Mouse (Mus musculus) intestine, embryonic 15.5 days (tissue): ENCODE data around the gene Ndrg3. TPM values are rescaled to one million over a fixed set of nuclear protein-coding genes. Genes with fewer than 3 reads are reported as not detected.
A peak's percentile ranks its signal among the peaks of the same experiment; 100 is the strongest.

Source experiments
- ATAC-seq: fragments of 200-750 bp; cut with Nextera tagmentation; 2 replicates; pipeline ENCODE4 v1.8.0; 2017; ENCODE audit warnings: moderate TSS enrichment, moderate library complexity
- H3K27ac ChIP-seq: fragments of 300-500 bp; sonication (generic); 2 replicates; pipeline ENCODE4 v1.5.1; 2015; ENCODE audit warnings: mild to moderate bottlenecking, inconsistent platforms
- H3K27me3 ChIP-seq: fragments of 300-500 bp; sonication (generic); replicated peaks from 2 replicates; pipeline ENCODE4 v1.6.1; 2015; ENCODE audit warnings: inconsistent platforms
- H3K36me3 ChIP-seq: fragments of 300-500 bp; sonication (generic); 2 replicates; pipeline ENCODE4 v1.6.1; 2015; ENCODE audit warnings: inconsistent platforms
- H3K4me1 ChIP-seq: fragments of 300-500 bp; sonication (generic); replicated peaks from 2 replicates; pipeline ENCODE4 v1.6.1; 2015; ENCODE audit warnings: inconsistent platforms
- H3K4me2 ChIP-seq: fragments of 300-500 bp; sonication (generic); replicated peaks from 2 replicates; pipeline ENCODE4 v1.6.1; 2015; ENCODE audit warnings: mild to moderate bottlenecking, inconsistent platforms
- H3K4me3 ChIP-seq: fragments of 300-500 bp; sonication (generic); replicated peaks from 2 replicates; pipeline ENCODE4 v1.5.1; 2015; ENCODE audit warnings: inconsistent platforms
- H3K9ac ChIP-seq: fragments of 300-500 bp; sonication (generic); 2 replicates; pipeline ENCODE4 v1.6.1; 2015; ENCODE audit warnings: inconsistent platforms
- H3K9me3 ChIP-seq: fragments of 300-500 bp; sonication (generic); 2 replicates; pipeline ENCODE4 v1.6.1; 2016; ENCODE audit warnings: inconsistent platforms
- WGBS: fragments of 180-500 bp; shearing (Covaris S2); methylation state at CpG from one replicate; pipeline ENCODE4 v1.1.7; 2015; 5-methylcytosine and 5-hydroxymethylcytosine counted together
- polyA plus RNA-seq: library from polyadenylated mRNA; unstranded; fragments of >200 nt; fragmentation: Nextera tagmentation; extraction: Ambion mirVana; gene quantifications from 2 replicates; pipeline ENCODE4 v1.2.1, GENCODE M21; 2015

The Ndrg3 gene
- polyA plus RNA-seq, 1 experiment from 2014 or later: 41.7 TPM

- H3K4me1 ChIP-seq: peaks cover 7% of the 10 kb centered on the region
- H3K36me3 ChIP-seq: no peaks in the 10 kb centered on the region
- peak; percentile 77 for ATAC-seq
- WGBS: 70% methylated on average over 2 of the region's 2 CpGs
- no peaks in the 10 kb centered on the region for H3K27me3 ChIP-seq
- H3K27ac ChIP-seq: peak overlapping the region; percentile 40; the same call in 1 of the 2 replicates
- no peaks in the 10 kb centered on the region for H3K9me3 ChIP-seq
- no peak overlapping the region for H3K4me2 ChIP-seq
- H3K4me3 ChIP-seq: no peak overlapping the region
- no peak overlapping the region for H3K9ac ChIP-seq
Observed at GRCm38 (mm10) chr2:156982864-156983263, 9.0 kb downstream of the Ndrg3 start.

DNA sequence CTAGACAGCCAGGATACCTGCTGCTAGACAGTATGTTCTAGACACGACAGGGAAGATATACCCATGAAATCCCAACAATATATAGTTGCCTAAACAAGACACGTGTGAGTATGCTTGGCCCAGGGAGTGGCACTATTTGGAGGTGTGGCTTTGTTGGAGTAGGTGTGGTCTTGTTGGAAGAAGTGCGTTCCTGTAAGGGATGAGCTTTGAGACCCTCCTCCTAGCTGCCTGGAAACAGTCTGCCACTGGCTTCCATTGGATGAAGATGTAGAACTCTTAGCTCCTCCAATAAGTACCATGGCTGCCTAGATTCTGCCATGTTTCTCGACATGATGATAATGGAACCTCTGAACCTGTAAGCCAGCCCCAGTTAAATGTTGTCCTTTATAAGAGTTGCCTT, 10.6 kb downstream of the Ndrg3 start:
- no peak overlapping the region for H3K4me3 ChIP-seq
- peaks cover 7% of the 10 kb centered on the region for H3K4me1 ChIP-seq
- H3K27ac ChIP-seq: no peak overlapping the region
- 79% methylated on average over 4 of the region's 4 CpGs for WGBS
- H3K4me2 ChIP-seq: no peak overlapping the region
- H3K27me3 ChIP-seq: no peaks in the 10 kb centered on the region
- H3K9ac ChIP-seq: no peak overlapping the region
- ATAC-seq: no peak
- no peaks in the 10 kb centered on the region for H3K36me3 ChIP-seq
- no peaks in the 10 kb centered on the region for H3K9me3 ChIP-seq

DNA sequence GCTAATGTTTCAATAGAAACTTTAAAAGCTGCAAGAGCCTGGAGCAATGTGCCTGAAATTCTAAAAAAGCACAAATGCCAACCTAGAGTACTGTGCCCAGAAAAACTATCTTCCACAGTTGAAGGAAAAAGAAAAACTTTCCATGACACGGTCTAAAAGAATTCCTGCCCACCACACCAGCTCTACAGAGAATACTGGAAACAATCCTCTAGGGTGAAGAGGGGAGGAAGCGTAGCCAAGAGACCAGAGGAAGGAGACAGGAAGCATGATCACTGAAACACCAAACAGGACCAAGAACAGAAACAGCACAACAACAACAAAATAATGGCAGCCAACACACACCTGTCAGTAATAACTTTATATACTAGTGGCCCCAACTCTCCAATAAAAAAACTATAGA, 11.8 kb downstream of the Ndrg3 start:
- no peaks in the 10 kb centered on the region for H3K36me3 ChIP-seq
- no peaks in the 10 kb centered on the region for H3K9me3 ChIP-seq
- 71% methylated on average over 2 of the region's 2 CpGs for WGBS

GRCm38 (mm10) chr2:156976711-156977110, 15.1 kb downstream of the Ndrg3 start:
- no peak overlapping the region for H3K9ac ChIP-seq
- no peaks in the 10 kb centered on the region for H3K9me3 ChIP-seq
- no peaks in the 10 kb centered on the region for H3K36me3 ChIP-seq
- H3K4me1 ChIP-seq: no peaks in the 10 kb centered on the region
- no peak overlapping the region for H3K4me3 ChIP-seq
- no peaks in the 10 kb centered on the region for H3K27me3 ChIP-seq
- no peak for ATAC-seq
- H3K27ac ChIP-seq: no peak overlapping the region
- H3K4me2 ChIP-seq: no peak overlapping the region

More for the DNA sequence above, 11.8 kb downstream of the Ndrg3 start:
- Histone ChIP-seq H3K27me3 (no peaks in the 10 kb centered on the region), H3K4me3 (no peak overlapping the region), H3K4me1 (peaks cover 7% of the 10 kb centered on the region), H3K4me2 (no peak overlapping the region), H3K27ac (no peak overlapping the region), H3K9ac (no peak overlapping the region)
- no peak for ATAC-seq

DNA sequence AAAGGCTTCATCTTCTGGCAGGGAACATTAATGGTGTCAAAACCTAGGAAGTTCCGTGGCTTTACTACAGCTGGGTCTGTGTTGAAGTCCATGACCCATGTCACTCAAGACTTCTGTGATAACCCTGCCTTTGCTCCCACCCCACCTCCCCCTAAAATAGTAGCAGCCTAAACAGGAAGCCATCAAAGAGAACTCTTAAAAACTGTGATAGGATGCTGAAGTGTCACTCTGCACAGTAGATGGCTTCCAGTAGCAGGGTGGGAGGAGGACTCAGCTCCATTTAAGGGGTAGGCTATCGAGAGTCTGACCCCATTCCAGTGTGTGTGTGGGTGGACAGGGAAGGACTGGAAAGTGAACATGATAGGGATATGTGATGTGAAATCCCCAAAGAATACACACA, 16.9 kb downstream of the Ndrg3 start:
- Histone ChIP-seq H3K27ac (no peak overlapping the region), H3K27me3 (no peaks in the 10 kb centered on the region), H3K4me3 (no peak overlapping the region), H3K4me1 (0 out of 2 replicates have a peak, but pooled peaks cover 3% of the 10 kb centered on the region), H3K36me3 (no peaks in the 10 kb centered on the region), H3K9me3 (no peaks in the 10 kb centered on the region), H3K9ac (no peak overlapping the region), H3K4me2 (no peak overlapping the region)
- no peak for ATAC-seq
- 46% methylated on average over 2 of the region's 2 CpGs for WGBS

GRCm38 (mm10) chr2:156973316-156974100, 18.3 kb downstream of the Ndrg3 start:
- H3K4me2 ChIP-seq: no peak overlapping the region
- no peak overlapping the region for H3K9ac ChIP-seq
- no peaks in the 10 kb centered on the region for H3K9me3 ChIP-seq
- ATAC-seq: no peak
- H3K4me1 ChIP-seq: 0 out of 2 replicates have a peak, but pooled peaks cover 3% of the 10 kb centered on the region
- no peak overlapping the region for H3K4me3 ChIP-seq
- no peak overlapping the region for H3K27ac ChIP-seq
- WGBS: 84% methylated on average over 5 of the region's 5 CpGs
- no peaks in the 10 kb centered on the region for H3K27me3 ChIP-seq
- H3K36me3 ChIP-seq: no peaks in the 10 kb centered on the region

GRCm38 (mm10) chr2:156970253-156970652, 21.6 kb downstream of the Ndrg3 start:
- Histone ChIP-seq H3K27me3 (no peaks in the 10 kb centered on the region), H3K9me3 (no peaks in the 10 kb centered on the region), H3K36me3 (no peaks in the 10 kb centered on the region), H3K4me1 (0 out of 2 replicates have a peak, but pooled peaks cover 3% of the 10 kb centered on the region), H3K4me3 (no peak overlapping the region), H3K4me2 (no peak overlapping the region), H3K9ac (no peak overlapping the region), H3K27ac (no peak overlapping the region)
- ATAC-seq: no peak
- 75% methylated on average over 7 of the region's 7 CpGs for WGBS

DNA sequence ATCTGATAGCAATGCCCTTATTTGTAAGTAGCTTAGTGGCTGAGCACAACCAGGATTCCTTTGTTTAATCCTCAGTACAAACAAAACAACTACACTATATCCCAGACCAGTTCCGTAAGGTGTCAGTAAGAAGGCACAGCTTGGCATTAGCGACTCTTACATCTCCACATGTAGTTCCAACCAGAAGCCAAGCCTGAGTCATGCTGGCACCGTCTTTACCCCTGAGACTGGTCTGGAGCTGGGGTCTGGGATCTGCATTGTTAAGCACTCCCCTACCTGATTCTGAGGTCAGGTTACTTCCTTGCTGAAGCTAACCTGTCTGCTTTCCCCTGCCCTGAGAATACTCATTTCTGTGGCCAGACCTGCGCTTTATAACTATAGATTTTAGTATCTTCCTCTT, 23.4 kb downstream of the Ndrg3 start:
- no peak overlapping the region for H3K27ac ChIP-seq
- no peak overlapping the region for H3K9ac ChIP-seq
- H3K36me3 ChIP-seq: no peaks in the 10 kb centered on the region
- H3K4me3 ChIP-seq: no peak overlapping the region
- H3K4me2 ChIP-seq: no peak overlapping the region
- no peaks in the 10 kb centered on the region for H3K27me3 ChIP-seq
- ATAC-seq: no peak
- no peaks in the 10 kb centered on the region for H3K9me3 ChIP-seq
- 0 out of 2 replicates have a peak, but pooled peaks cover 3% of the 10 kb centered on the region for H3K4me1 ChIP-seq
- 69% methylated on average over 4 of the region's 4 CpGs for WGBS

- no peak overlapping the region for H3K4me2 ChIP-seq
- no peaks in the 10 kb centered on the region for H3K36me3 ChIP-seq
- no peak overlapping the region for H3K27ac ChIP-seq
- 0 out of 2 replicates have a peak, but pooled peaks cover 3% of the 10 kb centered on the region for H3K4me1 ChIP-seq
- no peaks in the 10 kb centered on the region for H3K27me3 ChIP-seq
- WGBS: 81% methylated on average over 6 of the region's 6 CpGs
- H3K4me3 ChIP-seq: no peak overlapping the region
- no peaks in the 10 kb centered on the region for H3K9me3 ChIP-seq
- H3K9ac ChIP-seq: no peak overlapping the region
- no peak for ATAC-seq
Observed at GRCm38 (mm10) chr2:156967388-156967787, 24.5 kb downstream of the Ndrg3 start.

DNA sequence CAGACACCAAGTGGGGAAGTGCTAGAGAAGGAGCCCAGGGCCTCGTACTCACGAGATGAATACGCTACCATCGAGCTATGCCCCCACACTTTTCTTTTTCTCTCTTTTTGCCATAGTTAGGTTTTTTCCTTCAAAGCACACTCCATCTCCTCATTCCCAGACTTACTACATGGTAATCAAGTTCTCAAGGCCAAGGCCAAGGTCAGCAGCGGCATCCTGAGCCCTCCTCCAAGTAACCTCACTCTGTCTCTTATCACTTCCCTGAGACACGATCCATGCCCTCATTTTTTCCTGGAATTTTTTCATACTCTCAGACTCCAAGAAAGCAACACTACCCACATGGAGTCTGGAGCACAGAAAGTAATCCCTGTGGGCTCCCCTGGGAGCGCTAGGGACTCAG, 28.0 kb downstream of the Ndrg3 start:
- Histone ChIP-seq H3K9ac (no peak overlapping the region), H3K36me3 (no peaks in the 10 kb centered on the region), H3K4me1 (no peaks in the 10 kb centered on the region), H3K4me2 (no peak overlapping the region), H3K9me3 (no peaks in the 10 kb centered on the region), H3K27ac (no peak overlapping the region), H3K4me3 (no peak overlapping the region), H3K27me3 (no peaks in the 10 kb centered on the region)
- WGBS: 81% methylated on average over 7 of the region's 7 CpGs
- ATAC-seq: no peak

DNA sequence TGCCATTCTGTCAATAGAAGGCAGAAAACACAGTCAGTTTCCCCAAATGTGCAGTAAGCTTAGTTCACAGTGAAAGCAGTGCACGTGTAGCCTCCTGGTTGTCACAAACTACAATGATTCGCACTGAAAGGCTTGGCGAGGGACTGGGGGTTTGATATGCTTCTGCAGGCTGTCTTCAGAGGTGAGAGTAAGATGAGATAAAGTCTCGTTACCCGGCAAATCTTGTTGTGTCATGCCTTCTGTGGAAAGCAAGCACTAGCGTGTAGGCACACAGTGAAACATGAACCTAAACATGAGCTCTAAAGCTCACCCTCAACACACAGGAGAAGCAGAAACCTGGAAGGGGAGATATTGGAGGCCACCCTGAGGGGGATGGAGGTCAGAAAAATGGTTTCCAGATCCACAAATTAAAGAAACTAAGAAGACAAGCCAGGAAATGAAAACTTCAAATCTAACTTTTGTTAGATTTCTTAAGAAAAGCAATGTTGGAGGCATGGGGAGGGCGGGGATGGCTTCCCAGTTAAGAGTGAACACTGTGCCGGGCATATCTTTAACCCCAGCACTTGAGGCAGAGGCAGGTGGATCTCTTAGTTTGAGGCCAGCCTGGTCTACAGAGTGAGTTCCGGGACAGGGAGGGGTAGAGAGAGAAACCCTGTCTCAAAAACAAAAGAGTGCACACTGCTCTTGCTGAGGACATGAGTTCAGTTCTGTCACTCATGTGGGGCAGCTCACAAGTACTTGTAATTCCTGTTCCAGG, 33.2 kb downstream of the Ndrg3 start:
- no peaks in the 10 kb centered on the region for H3K4me1 ChIP-seq
- H3K27ac ChIP-seq: no peak overlapping the region
- no peak overlapping the region for H3K4me2 ChIP-seq
- H3K36me3 ChIP-seq: no peaks in the 10 kb centered on the region
- H3K9me3 ChIP-seq: no peaks in the 10 kb centered on the region
- WGBS: 85% methylated on average over 9 of the region's 9 CpGs
- no peak for ATAC-seq
- no peak overlapping the region for H3K4me3 ChIP-seq
- H3K9ac ChIP-seq: no peak overlapping the region
- no peaks in the 10 kb centered on the region for H3K27me3 ChIP-seq

- Histone ChIP-seq H3K4me3 (no peak overlapping the region), H3K36me3 (no peaks in the 10 kb centered on the region), H3K4me1 (no peaks in the 10 kb centered on the region), H3K27me3 (no peaks in the 10 kb centered on the region), H3K9me3 (no peaks in the 10 kb centered on the region), H3K27ac (no peak overlapping the region), H3K9ac (no peak overlapping the region), H3K4me2 (no peak overlapping the region)
- no peak for ATAC-seq
- WGBS: 93% methylated on average over 2 of the region's 2 CpGs
Observed at GRCm38 (mm10) chr2:156957035-156957434, 34.8 kb downstream of the Ndrg3 start.
